Mouse (Mus musculus): ENCODE measurements around the gene Gli1.

The Gli1 gene

DNA sequence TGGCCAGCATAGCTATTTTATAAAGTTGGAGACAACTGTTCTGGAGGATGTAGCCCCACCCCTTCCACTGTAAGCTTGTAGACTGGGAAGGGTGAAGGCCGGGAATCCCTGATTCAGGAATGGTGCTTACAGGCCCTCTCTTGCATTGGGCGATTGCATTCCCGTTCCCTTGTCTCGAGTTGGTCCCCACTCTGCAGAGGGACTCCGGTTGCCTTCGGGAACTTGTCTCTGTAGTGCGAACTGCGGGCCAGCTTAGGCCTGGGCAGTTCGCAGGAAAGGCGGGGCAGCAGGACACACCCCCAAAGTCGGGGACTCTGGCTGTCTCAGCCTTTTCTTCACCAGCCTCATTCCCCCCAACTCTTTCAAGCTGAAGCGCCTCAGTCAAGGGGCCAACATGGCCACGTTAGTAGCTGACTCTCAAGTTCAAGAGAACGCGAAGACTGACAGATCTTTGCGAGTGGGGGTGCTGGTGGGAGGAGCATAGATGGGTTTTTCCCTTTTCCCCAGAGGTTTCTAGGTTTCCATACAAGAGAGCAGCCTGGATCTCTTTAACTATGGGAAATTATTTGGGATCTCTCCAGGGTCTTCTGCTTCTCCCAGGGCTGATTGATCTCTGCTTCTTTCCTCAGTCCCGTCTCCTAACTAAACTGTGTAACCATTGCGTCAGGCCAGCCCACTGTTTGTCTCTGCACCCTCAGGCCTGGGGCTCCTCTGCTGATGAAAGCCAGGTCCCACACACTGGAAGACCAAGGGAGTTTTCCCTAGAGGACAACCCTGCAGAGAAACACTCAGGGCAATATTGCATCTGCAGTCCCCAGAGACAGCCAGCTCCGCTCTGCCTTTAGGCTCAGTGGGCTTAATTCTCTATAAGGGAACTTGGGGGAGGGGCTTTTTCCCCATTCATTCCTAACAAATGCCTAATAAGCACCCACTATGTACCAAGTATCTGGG, 50.6 kb downstream of the Gli1 start:
- peak in 1 of 2 experiments; percentile 69 for DNase-seq

- DNase-seq, result peak; percentile 100
These were observed 51.4 kb downstream of the Gli1 start for GRCm38 (mm10) chr10:127290307-127290929.

- peak; percentile 84 to 92 for DNase-seq
These were observed 52.1 kb downstream of the Gli1 start for GRCm38 (mm10) chr10:127289573-127290191.

DNA sequence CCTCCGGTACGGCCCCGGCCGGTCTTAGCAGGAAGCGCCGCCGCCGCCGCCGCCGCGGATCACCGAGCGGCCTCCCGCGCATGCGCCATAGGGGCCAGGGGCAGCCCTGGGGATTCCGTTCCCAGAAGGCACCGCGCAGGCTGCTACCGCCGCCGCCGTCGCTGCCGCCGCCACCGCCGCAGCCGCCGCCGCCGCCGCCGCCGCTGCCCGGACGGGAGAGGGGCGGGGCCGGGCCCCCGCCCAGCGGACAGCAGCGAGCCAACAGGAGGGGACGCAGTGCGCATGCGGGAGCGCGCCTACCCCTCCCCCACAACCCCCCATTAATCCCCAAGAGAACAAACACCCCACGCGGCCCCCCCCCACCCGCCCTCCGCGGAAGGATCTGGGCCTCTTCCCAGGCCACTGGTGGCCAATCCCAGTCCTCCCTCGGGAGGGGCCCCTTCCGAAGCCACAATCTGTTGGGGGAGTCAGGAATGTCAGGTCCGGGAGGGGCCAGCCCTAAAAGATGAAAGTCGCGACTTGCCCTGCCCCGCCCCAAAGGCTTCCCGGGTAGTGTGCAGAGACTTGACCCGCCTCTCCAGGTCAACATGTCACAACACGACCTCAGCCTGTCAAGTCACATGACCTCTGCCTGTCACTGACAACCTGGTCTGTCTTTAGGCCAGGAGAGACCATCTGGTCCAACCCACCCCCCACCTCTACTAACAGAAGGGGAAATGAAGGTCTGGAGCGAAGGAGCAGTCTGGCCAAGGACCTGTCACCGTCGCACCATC, 52.8 kb downstream of the Gli1 start, which contains the start of gene Mbd6:
TSS of gene Mbd6 (minus strand) at position 219 of the 773 bp plus-strand sequence.
- DNase-seq, result peak; percentile 93 to 94

- DNase-seq, result no peak
These were observed 53.4 kb downstream of the Gli1 start for GRCm38 (mm10) chr10:127288328-127288799.

GRCm38 (mm10) chr10:127287936-127288293, 53.9 kb downstream of the Gli1 start:
- DNase-seq, result no peak

DNA sequence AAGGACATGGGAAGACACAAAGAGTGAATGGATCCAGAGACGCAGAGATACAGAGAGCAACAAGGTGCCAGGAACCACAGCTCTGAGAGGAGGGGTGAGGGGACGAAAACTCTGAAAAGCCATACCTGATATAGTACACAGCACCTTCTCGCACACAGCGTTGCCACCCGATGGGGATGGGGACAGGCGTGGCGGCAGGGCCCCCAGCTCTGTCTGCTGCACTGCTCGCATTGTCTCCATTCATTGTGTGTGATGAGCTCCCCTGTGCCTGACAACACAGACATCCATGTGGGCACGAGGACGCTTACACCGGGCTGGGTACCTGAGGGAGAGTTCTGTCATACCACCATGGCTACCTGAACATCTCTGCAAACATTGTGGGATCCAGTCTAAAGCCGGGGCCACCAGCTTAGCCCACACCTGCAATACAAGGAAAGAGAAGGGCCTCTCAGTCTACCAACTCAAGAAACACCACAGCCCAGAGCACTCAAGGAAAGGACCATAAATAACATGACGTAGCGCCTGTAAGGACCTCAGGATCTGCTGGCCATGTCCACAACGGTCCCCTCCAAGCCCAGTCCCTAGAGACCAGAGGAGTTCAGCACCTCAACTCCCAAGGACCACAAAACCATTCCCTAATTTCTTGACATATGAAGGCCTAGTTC, 54.4 kb downstream of the Gli1 start:
- DNase-seq, result peak in 1 of 2 experiments; percentile 36

DNA sequence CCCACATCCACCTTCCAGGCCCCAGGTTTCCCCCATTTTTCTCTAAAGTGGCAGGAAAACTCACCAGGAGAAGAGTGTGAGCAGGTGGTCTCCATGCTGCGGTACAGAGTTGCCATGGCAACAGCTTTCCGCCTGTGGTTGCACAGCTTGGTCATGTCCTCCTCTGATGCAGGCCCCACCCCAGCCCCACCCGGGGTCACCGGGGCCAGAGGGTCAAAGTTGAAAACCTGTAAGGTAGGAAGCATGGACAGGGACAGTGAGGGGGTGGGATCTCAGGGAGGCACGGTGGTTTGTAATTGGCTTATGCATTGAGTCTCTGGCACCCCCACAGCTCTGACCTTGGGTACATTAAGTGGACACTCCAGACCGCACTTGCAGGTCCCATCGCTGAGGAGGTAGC, 55.0 kb downstream of the Gli1 start:
- peak in 1 of 2 experiments; percentile 44 for DNase-seq

- DNase-seq, result no peak
These were observed 55.6 kb downstream of the Gli1 start for GRCm38 (mm10) chr10:127286194-127286593.

- DNase-seq, result peak; percentile 23 to 39
These were observed 56.1 kb downstream of the Gli1 start for GRCm38 (mm10) chr10:127285644-127286043.

DNA sequence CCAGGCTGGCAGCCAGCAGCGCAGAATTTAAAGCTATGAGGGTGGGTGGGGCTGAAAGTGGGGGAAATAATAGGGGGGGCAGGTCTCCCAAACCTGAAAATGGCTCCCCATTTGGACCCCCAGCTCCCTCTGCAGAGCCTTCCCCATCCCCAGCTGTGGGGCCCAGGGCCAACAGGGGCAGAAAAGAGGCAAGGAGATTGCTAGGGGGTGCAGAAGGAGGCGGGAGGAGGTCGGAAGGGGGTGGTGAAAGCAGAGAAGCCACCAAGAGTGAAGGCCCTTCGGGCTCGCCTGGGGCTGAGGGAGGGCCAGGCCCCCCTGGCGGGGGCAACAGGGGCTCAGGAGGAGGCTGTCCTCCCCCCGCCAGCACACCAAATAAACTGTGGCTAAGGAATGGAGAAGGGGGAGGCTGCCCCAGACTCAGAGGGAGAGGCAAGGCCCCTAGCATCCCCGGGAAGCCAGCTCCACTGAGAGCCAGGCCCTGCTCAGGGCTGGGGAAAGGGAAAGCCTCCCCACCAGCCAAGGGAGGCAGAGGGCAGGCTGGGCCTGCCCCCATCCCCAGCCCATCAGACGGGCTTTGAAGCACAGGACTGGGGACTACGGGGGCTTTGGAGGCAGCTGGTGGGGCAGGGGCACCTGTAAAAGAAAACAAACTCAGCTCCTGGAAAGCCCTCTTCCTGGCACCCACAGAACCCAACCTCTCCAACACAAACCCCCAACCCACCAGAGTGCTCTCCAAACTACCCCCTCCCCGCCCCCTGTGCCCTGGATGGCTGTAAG, 56.9 kb downstream of the Gli1 start:
- DNase-seq, result no peak

DNA sequence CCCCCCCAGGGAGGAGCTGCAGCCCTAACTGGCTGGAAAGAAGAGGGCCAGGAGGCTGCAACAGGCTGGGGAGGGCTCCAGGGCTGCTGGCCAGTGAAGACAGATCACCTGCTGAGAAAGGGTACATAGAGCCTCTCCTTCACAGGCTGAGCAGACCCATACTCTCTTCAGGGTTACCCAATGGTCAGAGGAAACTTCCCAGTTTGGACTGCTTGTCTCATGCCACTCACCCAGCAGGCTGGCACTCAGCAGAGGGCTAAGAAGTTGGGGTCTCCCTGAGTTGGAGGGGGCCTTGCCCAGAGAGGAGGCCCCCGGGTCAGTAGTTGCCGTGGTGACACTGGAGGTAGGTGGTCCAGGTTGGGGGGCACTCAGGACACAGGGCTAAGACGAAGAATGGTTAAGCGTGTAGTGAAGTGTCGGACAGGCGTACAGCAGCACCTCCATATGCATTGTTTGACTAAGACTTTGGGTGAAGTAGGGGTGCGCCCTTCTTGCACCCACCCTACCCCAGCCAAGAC, 57.6 kb downstream of the Gli1 start:
- DNase-seq, result peak in 1 of 2 experiments; percentile 41

GRCm38 (mm10) chr10:127282620-127283215, 59.1 kb downstream of the Gli1 start:
- peak in 1 of 2 experiments; percentile 27 for DNase-seq

- DNase-seq, result no peak
These were observed 60.5 kb downstream of the Gli1 start for GRCm38 (mm10) chr10:127281316-127281715.

Measured in cerebellum, postnatal 25 days (tissue).